Mouse (Mus musculus) neural tube, embryonic 11.5 days (tissue): ENCODE measurements around the gene Nfib. TPM values are rescaled to one million over a fixed set of nuclear protein-coding genes. Genes with fewer than 3 reads are reported as not detected.

ENCODE experiments used
- ATAC-seq: fragments of 200-750 bp; cut with Nextera tagmentation; 2 replicates; pipeline ENCODE4 v1.8.0; 2017; ENCODE audit warnings: moderate number of reproducible peaks, mild to moderate bottlenecking, moderate TSS enrichment, moderate library complexity; ENCODE audit not compliant: insufficient read depth, low FRiP score, low TSS enrichment
- DNase-seq: peaks from one replicate; pipeline ENCODE4 v3.0.0-alpha.2; 2015; ENCODE audit warnings: low spot score
- H3K27ac ChIP-seq: fragments of 300-500 bp; sonication (generic); 2 replicates; pipeline ENCODE4 v1.5.1; 2014; ENCODE audit warnings: low read depth, mild to moderate bottlenecking, low read length
- H3K27me3 ChIP-seq: fragments of 300-500 bp; sonication (generic); 2 replicates; pipeline ENCODE4 v1.6.1; 2014; ENCODE audit warnings: mild to moderate bottlenecking, low read length, mixed read lengths; ENCODE audit not compliant: control insufficient read depth, insufficient read depth
- H3K36me3 ChIP-seq: fragments of 300-500 bp; sonication (generic); 2 replicates; pipeline ENCODE4 v1.6.1; 2014; ENCODE audit warnings: mild to moderate bottlenecking, low read length, moderate library complexity, mixed read lengths; ENCODE audit not compliant: control insufficient read depth, insufficient read depth
- H3K4me1 ChIP-seq: fragments of 300-500 bp; sonication (generic); 2 replicates; pipeline ENCODE4 v1.6.1; 2014; ENCODE audit warnings: low read length, mixed read lengths; ENCODE audit not compliant: control insufficient read depth, insufficient read depth
- H3K4me2 ChIP-seq: fragments of 300-500 bp; sonication (generic); 2 replicates; pipeline ENCODE4 v1.6.1; 2014; ENCODE audit warnings: low read depth, mild to moderate bottlenecking, moderate library complexity
- H3K4me3 ChIP-seq: fragments of 300-500 bp; sonication (generic); 2 replicates; pipeline ENCODE4 v1.5.1; 2014; ENCODE audit warnings: low read depth, low read length
- H3K9ac ChIP-seq: fragments of 300-500 bp; sonication (generic); 2 replicates; pipeline ENCODE4 v1.6.1; 2014; ENCODE audit warnings: mild to moderate bottlenecking, low read length
- H3K9me3 ChIP-seq: fragments of 300-500 bp; sonication (generic); 2 replicates; pipeline ENCODE4 v1.6.1; 2016; ENCODE audit warnings: low read length; ENCODE audit not compliant: control insufficient read depth
- WGBS: fragments of 180-500 bp; shearing (Covaris S2); extraction: QIAGEN DNeasy Blood & Tissue Kit; methylation state at CpG from one replicate; pipeline ENCODE4 v1.1.7; 2014; 5-methylcytosine and 5-hydroxymethylcytosine counted together
- polyA plus RNA-seq: library from polyadenylated mRNA; unstranded; fragments of >200 nt; fragmentation: Nextera tagmentation; extraction: Ambion mirVana; gene quantifications from 2 replicates; pipeline ENCODE4 v1.2.1, GENCODE M21; 2014

Gene Nfib
- polyA plus RNA-seq, 1 experiment from 2014 or later = 29.1 TPM

DNA sequence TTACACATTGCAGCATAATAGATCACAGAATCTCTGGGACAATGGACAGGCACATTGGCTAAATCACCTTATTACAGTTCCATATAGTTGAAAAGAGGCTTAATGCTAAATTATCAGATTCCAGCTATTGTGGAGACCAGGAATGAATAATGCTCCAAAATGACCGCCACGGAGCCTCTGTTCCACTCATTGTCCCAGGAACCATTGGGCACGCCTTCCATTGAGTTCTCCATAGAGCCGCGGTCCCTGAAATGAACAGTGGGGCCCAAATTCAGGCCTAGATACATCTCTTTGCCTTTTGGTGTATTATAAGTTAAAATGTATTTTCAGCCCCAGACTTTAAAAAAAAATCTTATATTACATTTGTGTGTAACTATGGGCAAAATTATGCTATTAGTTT lies 120.5 kb downstream of the Nfib start:
- no peaks in the 10 kb centered on the region for H3K27me3 ChIP-seq
- H3K4me3 ChIP-seq = no peak overlapping the region
- ATAC-seq (no peak), DNase-seq (no peak)
- no peak overlapping the region for H3K27ac ChIP-seq
- no peaks in the 10 kb centered on the region for H3K36me3 ChIP-seq
- 76% methylated on average over 5 of the region's 5 CpGs for WGBS
- H3K9me3 ChIP-seq = no peaks in the 10 kb centered on the region
- no peaks in the 10 kb centered on the region for H3K4me1 ChIP-seq
- no peak overlapping the region for H3K9ac ChIP-seq
- no peak overlapping the region for H3K4me2 ChIP-seq

DNA sequence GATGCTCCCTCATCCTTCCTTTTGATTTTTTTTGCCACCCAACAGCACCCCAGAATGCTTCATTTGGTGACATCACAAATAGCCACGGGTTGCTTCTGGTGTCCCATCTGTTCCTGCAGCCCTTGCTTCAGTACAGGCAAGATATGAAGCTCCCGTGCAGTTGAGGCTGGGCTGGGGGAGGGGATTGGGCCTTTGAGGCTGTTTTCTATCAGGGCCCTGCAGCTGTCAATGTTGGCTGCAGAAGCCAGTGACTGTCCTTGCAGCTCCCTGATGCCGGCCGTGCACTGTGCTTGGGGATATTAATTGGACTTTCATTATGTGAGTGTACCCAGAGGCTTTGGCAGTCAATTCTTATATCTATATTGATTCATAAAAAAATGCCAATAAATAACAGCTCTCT lies 121.0 kb downstream of the Nfib start:
- 45% methylated on average over 4 of the region's 4 CpGs for WGBS
- Histone ChIP-seq H3K9me3 (no peaks in the 10 kb centered on the region), H3K9ac (no peak overlapping the region), H3K4me2 (no peak overlapping the region), H3K4me1 (no peaks in the 10 kb centered on the region), H3K27me3 (no peaks in the 10 kb centered on the region), H3K36me3 (no peaks in the 10 kb centered on the region), H3K27ac (0 out of 2 replicates have a peak overlapping the region, but pooled peaks have one; percentile 14), H3K4me3 (no peak overlapping the region)
- DNase-seq (peak; percentile 53), ATAC-seq (no peak)

- Histone ChIP-seq H3K4me3 (no peak overlapping the region), H3K4me1 (no peaks in the 10 kb centered on the region), H3K27ac (no peak overlapping the region), H3K36me3 (no peaks in the 10 kb centered on the region), H3K4me2 (no peak overlapping the region), H3K9me3 (no peaks in the 10 kb centered on the region), H3K27me3 (no peaks in the 10 kb centered on the region), H3K9ac (no peak overlapping the region)
- ATAC-seq = no peak
- DNase-seq = no peak
- WGBS = 84% methylated on average over 7 of the region's 7 CpGs
Measured at GRCm38 (mm10) chr4:82573291-82573605, 132.3 kb downstream of the Nfib start.

DNA sequence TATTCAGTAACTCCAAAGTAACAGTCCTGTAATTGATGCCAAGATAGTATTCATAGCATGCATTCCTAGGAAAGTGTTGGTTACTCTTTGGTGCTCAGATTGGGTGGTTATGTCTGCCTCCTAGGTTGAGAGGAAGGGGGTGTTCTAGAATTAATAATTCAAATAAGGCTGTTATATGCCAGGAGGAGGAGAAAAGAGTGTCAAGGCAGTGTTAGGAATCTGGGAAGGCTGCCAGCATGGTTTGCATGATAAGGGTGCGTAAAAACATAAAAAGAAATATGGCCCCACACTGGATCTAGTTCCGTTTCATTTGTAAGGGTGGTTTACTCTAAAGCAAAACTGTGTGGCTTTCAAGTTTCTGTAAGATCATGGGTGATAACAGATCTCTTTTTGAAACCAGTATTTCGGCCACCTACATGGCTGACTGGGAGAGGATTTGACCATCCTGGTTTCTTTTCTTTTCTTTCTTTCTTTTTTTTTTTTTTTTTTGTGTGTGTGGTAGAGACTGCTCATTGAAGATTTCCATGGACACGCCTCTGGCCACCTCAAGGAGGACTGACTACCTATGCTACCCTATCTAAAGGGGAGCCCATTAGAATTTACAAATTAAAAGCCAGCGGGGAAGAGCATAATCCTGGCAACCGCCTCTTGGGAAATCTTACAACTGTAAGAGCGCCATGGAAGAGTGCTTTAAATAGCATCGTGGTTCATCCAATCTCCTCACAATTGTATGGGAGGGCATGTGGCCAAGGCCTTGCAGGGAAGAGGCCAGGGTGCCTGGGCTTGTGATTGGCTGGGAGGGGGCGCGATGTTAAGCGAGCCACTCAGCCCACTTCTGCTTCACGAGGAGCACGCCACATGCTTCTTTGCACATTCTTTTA lies 132.9 kb downstream of the Nfib start:
- Histone ChIP-seq H3K9me3 (no peaks in the 10 kb centered on the region), H3K27me3 (no peaks in the 10 kb centered on the region), H3K27ac (no peak overlapping the region), H3K36me3 (no peaks in the 10 kb centered on the region), H3K4me1 (no peaks in the 10 kb centered on the region), H3K4me2 (no peak overlapping the region), H3K9ac (no peak overlapping the region), H3K4me3 (no peak overlapping the region)
- DNase-seq (no peak), ATAC-seq (no peak)
- 81% methylated on average over 13 of the region's 13 CpGs for WGBS

- DNase-seq = no peak
- H3K27me3 ChIP-seq = no peaks in the 10 kb centered on the region
- H3K4me1 ChIP-seq = no peaks in the 10 kb centered on the region
- H3K9ac ChIP-seq = no peak overlapping the region
- H3K36me3 ChIP-seq = no peaks in the 10 kb centered on the region
- ATAC-seq = no peak
- no peak overlapping the region for H3K27ac ChIP-seq
- H3K4me3 ChIP-seq = no peak overlapping the region
- H3K4me2 ChIP-seq = no peak overlapping the region
- H3K9me3 ChIP-seq = no peaks in the 10 kb centered on the region
- 88% methylated on average over 2 of the region's 2 CpGs for WGBS
Measured at GRCm38 (mm10) chr4:82558816-82559215, 146.7 kb downstream of the Nfib start.

- WGBS = 81% methylated on average over 16 of the region's 16 CpGs
- Histone ChIP-seq H3K27me3 (no peaks in the 10 kb centered on the region), H3K9ac (no peak overlapping the region), H3K36me3 (no peaks in the 10 kb centered on the region), H3K9me3 (no peaks in the 10 kb centered on the region), H3K27ac (no peak overlapping the region), H3K4me2 (no peak overlapping the region), H3K4me1 (no peaks in the 10 kb centered on the region), H3K4me3 (no peak overlapping the region)
- DNase-seq (no peak), ATAC-seq (no peak)
Measured at GRCm38 (mm10) chr4:82555673-82556171, 149.8 kb downstream of the Nfib start.

GRCm38 (mm10) chr4:82553658-82554057 lies 151.9 kb downstream of the Nfib start:
- no peaks in the 10 kb centered on the region for H3K4me1 ChIP-seq
- H3K27ac ChIP-seq = no peak overlapping the region
- H3K9ac ChIP-seq = no peak overlapping the region
- ATAC-seq = no peak
- no peaks in the 10 kb centered on the region for H3K36me3 ChIP-seq
- H3K4me2 ChIP-seq = no peak overlapping the region
- no peak overlapping the region for H3K4me3 ChIP-seq
- H3K9me3 ChIP-seq = no peaks in the 10 kb centered on the region
- H3K27me3 ChIP-seq = no peaks in the 10 kb centered on the region
- WGBS = 84% methylated on average over 3 of the region's 3 CpGs
- DNase-seq = no peak

- H3K36me3 ChIP-seq = no peaks in the 10 kb centered on the region
- no peak overlapping the region for H3K9ac ChIP-seq
- no peak for ATAC-seq
- H3K27me3 ChIP-seq = no peaks in the 10 kb centered on the region
- no peaks in the 10 kb centered on the region for H3K9me3 ChIP-seq
- no peak overlapping the region for H3K27ac ChIP-seq
- no peaks in the 10 kb centered on the region for H3K4me1 ChIP-seq
- no peak overlapping the region for H3K4me2 ChIP-seq
- no peak for DNase-seq
- H3K4me3 ChIP-seq = no peak overlapping the region
- WGBS = 55% methylated on average over 7 of the region's 7 CpGs
Measured at GRCm38 (mm10) chr4:82552238-82552637, 153.3 kb downstream of the Nfib start.

DNA sequence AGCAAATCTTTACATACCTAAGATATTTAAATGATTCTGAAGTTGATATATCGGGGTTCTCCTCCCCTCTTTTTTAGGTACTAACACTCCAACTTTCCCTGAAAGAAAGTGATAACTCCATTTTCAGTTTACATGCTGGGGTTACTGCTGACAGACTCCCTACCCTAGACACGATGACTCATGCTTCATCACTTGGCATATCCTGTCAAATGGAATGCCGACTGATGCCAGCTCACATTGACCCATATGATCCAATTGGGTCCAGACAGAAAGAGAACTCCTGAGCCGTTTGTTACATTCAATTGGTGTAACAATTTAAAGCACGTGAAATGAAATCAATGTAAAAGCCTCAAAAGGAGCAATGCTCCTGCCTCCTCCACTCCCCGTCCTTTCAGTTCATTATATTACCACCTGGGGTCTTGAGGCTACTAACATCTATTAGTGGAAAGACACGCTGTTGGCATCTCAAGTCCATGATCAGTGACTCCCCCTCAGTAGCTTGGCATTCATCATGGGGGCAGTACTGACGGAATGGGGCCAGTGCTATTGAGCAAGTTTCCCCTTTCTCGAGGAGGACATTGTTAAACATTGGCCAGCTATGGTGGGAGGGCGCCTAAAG lies 155.7 kb downstream of the Nfib start:
- ATAC-seq (no peak), DNase-seq (no peak)
- H3K4me2 ChIP-seq = no peak overlapping the region
- no peaks in the 10 kb centered on the region for H3K4me1 ChIP-seq
- H3K9me3 ChIP-seq = no peaks in the 10 kb centered on the region
- no peak overlapping the region for H3K9ac ChIP-seq
- no peaks in the 10 kb centered on the region for H3K36me3 ChIP-seq
- 84% methylated on average over 10 of the region's 10 CpGs for WGBS
- no peaks in the 10 kb centered on the region for H3K27me3 ChIP-seq
- no peak overlapping the region for H3K4me3 ChIP-seq
- H3K27ac ChIP-seq = no peak overlapping the region
